Mouse (Mus musculus): ENCODE results near the gene Hoxa6. TPM values are rescaled to one million over a fixed set of nuclear protein-coding genes. Genes with fewer than 3 reads are reported as not detected.

The Hoxa6 gene
- polyA plus RNA-seq, 1 experiment, result not detected

DNA sequence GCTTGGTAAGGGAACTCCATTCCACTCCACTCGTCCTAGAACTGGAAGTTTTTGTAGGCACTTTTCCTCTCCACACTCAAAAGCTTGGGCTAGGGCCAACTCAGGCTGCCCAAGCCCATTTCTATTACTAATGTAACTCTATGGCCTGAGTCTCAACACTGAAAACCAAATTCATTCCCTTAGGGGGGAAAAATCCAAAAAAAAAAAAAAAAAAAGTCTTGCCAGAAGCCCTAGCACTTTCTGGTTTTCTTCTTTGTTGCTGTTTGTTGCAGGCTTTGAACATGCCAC lies 46.5 kb downstream of the Hoxa6 start:
- TF ChIP-seq POLR2A (IDR thresholded peaks at IDR 0.05; ENCODE audit: borderline replicate concordance, control insufficient read depth, low read depth, low read length) (no peak), CTCF (IDR thresholded peaks at IDR 0.05; ENCODE audit: control insufficient read depth, insufficient read depth, low read length) (no peak)
- no peak overlapping the region for H3K4me3 ChIP-seq (replicated peaks; ENCODE audit: control insufficient read depth, low read depth, low read length)
- 71% methylated on average over 1 of the region's 1 CpGs for WGBS
- H3K27ac ChIP-seq (ENCODE audit: control insufficient read depth, insufficient read depth, low read depth, low read length, poor library complexity), result no peak overlapping the region
- no peaks in the 10 kb centered on the region for H3K4me1 ChIP-seq (ENCODE audit: control insufficient read depth, insufficient read depth, low read length)

DNA sequence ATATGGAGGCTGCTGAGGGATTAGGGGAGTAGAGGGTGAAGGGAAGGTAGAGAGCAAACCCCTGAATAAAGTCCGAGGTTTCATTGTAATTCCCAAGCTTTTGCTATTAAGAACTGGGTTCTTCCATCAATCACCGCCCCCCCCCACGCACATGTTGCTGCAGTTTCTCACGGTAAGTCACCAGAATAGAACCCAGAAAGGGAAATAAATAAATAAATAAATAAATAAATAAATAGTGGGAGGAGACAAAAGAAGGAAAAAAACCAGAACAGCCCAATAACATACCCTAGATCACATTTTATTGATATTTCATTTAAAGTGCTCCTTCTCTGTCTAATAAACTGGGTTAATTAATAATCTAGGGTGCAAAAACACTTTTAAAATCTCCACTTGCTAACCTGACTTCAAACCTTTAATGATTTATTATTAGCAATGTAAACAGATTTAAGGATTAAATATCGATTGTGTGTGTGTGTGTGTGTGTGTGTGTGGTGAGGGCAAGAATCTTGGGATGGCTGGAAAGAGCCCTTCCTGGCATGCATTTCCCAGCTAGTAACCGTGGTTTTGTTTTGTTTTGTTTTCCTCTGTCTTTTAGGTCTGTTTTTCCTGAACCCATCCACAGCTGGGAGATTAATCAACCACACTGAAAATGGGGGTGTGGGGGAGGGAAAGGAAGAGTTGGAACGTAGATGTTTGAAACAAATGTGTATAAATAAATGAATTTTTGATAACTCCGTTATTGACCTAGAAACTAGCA lies 47.0 kb downstream of the Hoxa6 start:
- TF ChIP-seq POLR2A (IDR thresholded peaks at IDR 0.05; ENCODE audit: borderline replicate concordance, control insufficient read depth, low read depth, low read length) (no peak), CTCF (IDR thresholded peaks at IDR 0.05; ENCODE audit: control insufficient read depth, insufficient read depth, low read length) (no peak)
- Histone ChIP-seq H3K27ac (ENCODE audit: control insufficient read depth, insufficient read depth, low read depth, low read length, poor library complexity) (no peak overlapping the region), H3K4me1 (ENCODE audit: control insufficient read depth, insufficient read depth, low read length) (no peaks in the 10 kb centered on the region), H3K4me3 (replicated peaks; ENCODE audit: control insufficient read depth, low read depth, low read length) (no peak overlapping the region)
- WGBS, result 61% methylated on average over 8 of the region's 8 CpGs

DNA sequence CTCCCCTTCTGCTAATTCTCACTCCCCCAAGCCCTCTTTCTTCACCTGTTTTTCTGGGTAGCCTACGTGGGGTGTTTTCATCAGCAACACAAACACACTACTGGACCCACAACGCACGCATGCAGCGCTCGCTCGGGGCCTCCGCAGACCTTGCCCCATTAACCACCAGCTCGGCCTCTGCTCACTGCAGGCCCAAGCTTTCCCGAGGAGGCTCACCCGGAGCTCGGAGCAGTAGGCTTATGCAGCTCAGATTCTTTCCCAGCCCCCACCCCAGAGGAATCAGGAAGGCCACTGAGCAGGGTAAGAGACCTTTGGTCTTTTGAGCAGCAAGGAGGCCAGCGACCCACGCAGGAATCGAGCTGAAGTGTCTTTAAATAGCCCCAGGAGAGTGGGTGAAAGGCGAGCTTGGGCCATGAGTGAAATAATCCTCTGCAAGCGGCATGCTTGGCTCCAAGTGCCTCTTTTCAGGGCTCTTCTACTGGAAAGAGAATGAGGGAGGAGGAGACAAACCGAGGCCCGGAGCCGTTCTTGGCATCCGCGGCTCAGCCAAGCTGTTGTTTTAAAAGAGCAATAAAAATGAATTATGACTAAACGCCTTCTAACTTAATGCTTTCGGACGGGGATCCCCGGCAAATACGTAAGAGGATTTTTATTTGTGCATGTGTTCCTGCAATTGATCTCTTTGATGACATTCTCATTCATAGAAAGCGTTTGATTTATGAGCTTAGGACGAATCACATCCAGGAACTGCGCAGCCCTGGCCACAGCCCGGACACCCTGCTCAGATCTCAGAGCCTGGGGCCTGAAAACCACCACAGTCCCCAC lies 47.8 kb downstream of the Hoxa6 start:
- Histone ChIP-seq H3K27ac (ENCODE audit: control insufficient read depth, insufficient read depth, low read depth, low read length, poor library complexity) (no peak overlapping the region), H3K4me3 (replicated peaks; ENCODE audit: control insufficient read depth, low read depth, low read length) (no peak overlapping the region), H3K4me1 (ENCODE audit: control insufficient read depth, insufficient read depth, low read length) (no peaks in the 10 kb centered on the region)
- 20% methylated on average over 30 of the region's 30 CpGs for WGBS
- TF ChIP-seq POLR2A (IDR thresholded peaks at IDR 0.05; ENCODE audit: borderline replicate concordance, control insufficient read depth, low read depth, low read length), result no peak
- TF ChIP-seq CTCF (IDR thresholded peaks at IDR 0.05; ENCODE audit: control insufficient read depth, insufficient read depth, low read length), result no peak

DNA sequence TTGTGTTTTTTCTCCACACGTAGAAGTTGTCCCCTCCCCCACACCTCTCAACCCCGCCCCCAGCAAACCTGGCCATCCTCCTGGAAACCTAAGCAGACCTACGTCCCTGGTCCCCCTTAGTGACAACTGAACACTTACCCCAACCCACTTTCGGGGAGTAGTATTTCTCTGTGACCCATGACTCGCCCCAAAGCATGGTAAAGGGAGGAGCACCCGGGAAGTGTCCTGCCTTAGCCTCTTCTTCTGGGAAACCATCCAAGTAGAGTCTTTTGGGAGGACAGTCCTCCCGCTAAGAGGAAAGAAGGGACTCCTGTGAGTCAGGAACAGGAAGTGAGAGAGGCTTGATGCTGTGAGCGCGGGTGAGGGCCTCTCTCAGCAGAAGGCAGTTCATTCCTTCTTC lies 48.5 kb downstream of the Hoxa6 start:
- Histone ChIP-seq H3K4me3 (replicated peaks; ENCODE audit: control insufficient read depth, low read depth, low read length) (no peak overlapping the region), H3K4me1 (ENCODE audit: control insufficient read depth, insufficient read depth, low read length) (no peaks in the 10 kb centered on the region), H3K27ac (ENCODE audit: control insufficient read depth, insufficient read depth, low read depth, low read length, poor library complexity) (no peak overlapping the region)
- 6% methylated on average over 9 of the region's 9 CpGs for WGBS
- TF ChIP-seq POLR2A (IDR thresholded peaks at IDR 0.05; ENCODE audit: borderline replicate concordance, control insufficient read depth, low read depth, low read length) (no peak), CTCF (IDR thresholded peaks at IDR 0.05; ENCODE audit: control insufficient read depth, insufficient read depth, low read length) (no peak)

DNA sequence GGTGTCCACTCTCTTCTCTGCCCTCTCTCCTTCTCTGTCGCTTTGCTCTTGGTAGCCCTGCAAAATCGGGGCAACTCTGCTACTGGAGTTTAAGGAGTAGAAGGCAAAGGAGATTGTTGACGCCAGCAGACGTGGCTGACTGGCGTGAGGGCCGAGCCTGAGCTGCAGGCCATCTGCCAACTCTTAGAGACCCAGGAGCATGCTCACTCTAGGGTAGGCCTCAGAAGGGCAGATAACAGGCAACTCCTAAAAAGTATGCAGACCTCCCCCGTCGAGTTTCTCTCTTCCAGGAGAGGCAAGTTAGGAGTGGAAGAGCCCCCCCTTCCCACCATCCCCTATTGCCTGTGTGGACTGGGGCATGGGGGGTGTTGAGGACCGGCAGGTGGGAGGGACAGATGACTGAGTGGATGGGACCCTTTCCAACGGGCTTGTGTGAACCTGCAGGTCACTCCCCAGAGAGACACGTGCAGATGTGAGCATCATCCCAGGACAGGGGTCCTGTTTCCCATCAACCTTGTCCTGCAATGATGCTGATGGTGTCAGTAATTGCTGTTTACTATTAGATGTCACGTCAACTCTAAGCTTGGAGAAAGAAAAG lies 49.3 kb downstream of the Hoxa6 start:
- no peak for TF ChIP-seq POLR2A (IDR thresholded peaks at IDR 0.05; ENCODE audit: borderline replicate concordance, control insufficient read depth, low read depth, low read length)
- TF ChIP-seq CTCF (IDR thresholded peaks at IDR 0.05; ENCODE audit: control insufficient read depth, insufficient read depth, low read length), result no peak
- H3K4me3 ChIP-seq (replicated peaks; ENCODE audit: control insufficient read depth, low read depth, low read length), result no peak overlapping the region
- 31% methylated on average over 12 of the region's 12 CpGs for WGBS
- no peaks in the 10 kb centered on the region for H3K4me1 ChIP-seq (ENCODE audit: control insufficient read depth, insufficient read depth, low read length)
- no peak overlapping the region for H3K27ac ChIP-seq (ENCODE audit: control insufficient read depth, insufficient read depth, low read depth, low read length, poor library complexity)

DNA sequence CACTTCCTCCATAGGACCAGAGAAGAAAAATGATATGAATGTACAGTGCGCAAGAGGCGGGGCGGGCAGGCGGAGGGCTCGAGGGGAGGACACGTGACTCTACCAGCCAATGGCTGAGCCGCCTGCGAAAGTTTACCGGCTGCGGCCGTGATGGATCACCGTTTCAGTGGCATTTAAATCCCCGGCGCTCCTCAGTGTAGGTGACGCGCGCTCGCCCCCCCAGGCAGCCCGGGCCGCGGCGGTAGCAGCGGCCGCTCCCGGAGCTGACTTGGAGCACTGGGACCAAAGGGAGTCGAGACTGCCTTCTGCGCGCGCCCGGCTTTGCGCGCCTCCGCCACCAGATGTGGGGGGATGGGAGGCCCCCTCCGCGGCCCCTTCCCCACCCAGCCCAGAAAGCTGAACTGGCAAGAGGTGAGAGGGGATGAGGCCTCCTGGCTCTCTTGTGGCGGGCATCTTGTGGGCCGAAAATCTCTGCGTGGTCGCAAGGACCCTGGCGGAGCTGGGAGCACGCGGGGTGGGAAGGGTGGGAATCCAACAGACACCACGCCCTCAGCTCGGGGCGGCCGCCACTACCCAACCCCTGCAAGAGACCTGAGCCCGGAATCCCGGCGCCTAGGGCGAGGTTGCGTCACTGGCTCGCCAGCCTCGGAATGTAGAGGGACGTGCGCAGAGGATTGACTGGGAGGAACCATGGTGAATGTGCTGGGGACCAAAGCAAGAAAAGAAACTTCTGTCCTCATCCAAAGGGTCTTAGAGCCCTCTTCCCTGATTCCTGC lies 50.1 kb downstream of the Hoxa6 start, which contains the start of gene Hoxa1:
Hoxa1 (minus strand) TSS at position 42 of the 776 bp plus-strand sequence.
- under 1% methylated on average over 55 of the region's 55 CpGs for WGBS
- H3K27ac ChIP-seq (ENCODE audit: control insufficient read depth, insufficient read depth, low read depth, low read length, poor library complexity), result no peak within 1 kb of the TSS
- no peak for TF ChIP-seq CTCF (IDR thresholded peaks at IDR 0.05; ENCODE audit: control insufficient read depth, insufficient read depth, low read length)
- no peak for TF ChIP-seq POLR2A (IDR thresholded peaks at IDR 0.05; ENCODE audit: borderline replicate concordance, control insufficient read depth, low read depth, low read length)
- peak within 1 kb of the TSS; percentile 48 for H3K4me3 ChIP-seq (replicated peaks; ENCODE audit: control insufficient read depth, low read depth, low read length)
- no peaks in the 10 kb centered on the region for H3K4me1 ChIP-seq (ENCODE audit: control insufficient read depth, insufficient read depth, low read length)

DNA sequence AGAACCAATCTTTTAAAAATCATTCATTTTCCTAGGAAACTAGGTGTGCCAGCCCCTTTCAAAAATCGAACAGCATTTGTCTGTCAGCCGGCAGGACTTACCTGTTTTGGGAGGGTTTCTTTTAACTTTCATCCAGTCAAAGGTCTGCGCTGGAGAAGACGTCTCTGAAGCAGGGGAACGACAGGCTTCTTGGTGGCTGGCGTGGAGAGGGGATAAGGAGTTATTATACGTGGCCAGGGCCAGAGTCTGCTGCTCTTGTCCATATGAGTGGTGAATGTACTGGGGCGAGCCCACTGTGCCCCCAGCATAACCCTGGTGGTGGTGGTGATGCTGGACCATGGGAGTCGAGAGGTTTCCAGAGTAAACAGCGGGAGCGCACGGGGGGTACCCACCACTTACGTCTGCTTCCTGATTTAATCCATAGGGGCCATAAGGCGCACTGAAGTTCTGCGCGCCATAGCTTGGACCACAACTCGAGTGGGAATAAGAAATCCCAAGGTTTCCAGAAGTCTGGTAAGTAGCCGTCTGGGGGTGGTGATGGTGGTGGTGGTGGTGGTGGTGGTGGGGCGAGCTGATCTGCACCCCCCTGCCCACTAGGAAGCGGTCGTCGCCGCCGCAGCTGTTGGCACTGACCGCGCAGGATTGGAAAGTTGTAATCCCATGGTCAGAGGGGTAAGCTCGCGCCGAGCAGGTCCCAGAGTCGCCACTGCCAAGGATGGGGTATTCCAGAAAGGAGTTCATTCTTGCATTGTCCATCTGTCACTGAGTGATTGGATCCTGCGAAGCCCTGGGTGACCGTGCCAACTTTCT lies 50.9 kb downstream of the Hoxa6 start:
- Histone ChIP-seq H3K4me3 (replicated peaks; ENCODE audit: control insufficient read depth, low read depth, low read length) (peak overlapping the region; percentile 48), H3K4me1 (ENCODE audit: control insufficient read depth, insufficient read depth, low read length) (no peaks in the 10 kb centered on the region), H3K27ac (ENCODE audit: control insufficient read depth, insufficient read depth, low read depth, low read length, poor library complexity) (no peak overlapping the region)
- WGBS, result 4% methylated on average over 32 of the region's 32 CpGs
- no peak for TF ChIP-seq POLR2A (IDR thresholded peaks at IDR 0.05; ENCODE audit: borderline replicate concordance, control insufficient read depth, low read depth, low read length)
- no peak for TF ChIP-seq CTCF (IDR thresholded peaks at IDR 0.05; ENCODE audit: control insufficient read depth, insufficient read depth, low read length)
